Mouse (Mus musculus): ENCODE results near the gene Amn. TPM values are rescaled to one million over a fixed set of nuclear protein-coding genes. Genes with fewer than 3 reads are reported as not detected.

Amn gene
- polyA plus RNA-seq, 1 experiment from 2014 or later = 16.3 TPM

DNA sequence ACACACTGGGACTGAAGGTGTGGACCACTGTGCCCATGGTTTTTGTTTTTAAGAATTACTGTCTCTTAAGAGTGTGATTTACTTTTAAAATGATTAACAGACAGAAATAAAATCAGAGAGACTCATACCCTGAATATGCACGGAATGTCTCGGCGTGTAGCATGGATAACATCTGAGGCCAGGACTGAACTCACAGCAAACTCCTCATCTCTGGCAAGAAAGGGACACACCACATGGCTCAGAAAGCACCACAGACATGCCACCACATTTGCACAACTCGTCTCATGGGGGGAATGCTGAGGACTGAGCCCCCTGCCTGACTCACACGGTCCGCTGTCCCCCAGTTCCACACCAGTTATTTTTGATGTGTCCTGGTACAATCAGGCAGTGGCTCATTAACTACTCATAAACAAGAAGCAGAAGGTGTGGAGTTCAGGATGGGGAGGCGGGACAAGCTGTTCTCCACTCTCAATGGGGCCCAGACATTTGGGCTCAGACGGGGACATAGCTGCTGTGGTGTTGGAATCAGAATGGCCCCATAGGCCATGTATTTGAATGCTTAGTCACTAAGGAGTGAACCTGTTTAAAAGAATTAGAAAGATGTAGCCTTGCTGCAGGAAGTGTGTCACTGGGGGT, 32.9 kb downstream of the Amn start:
- H3K4me1 ChIP-seq (ENCODE audit: control insufficient read depth, insufficient read depth, low read length) = no peaks in the 10 kb centered on the region
- no peak overlapping the region for H3K4me3 ChIP-seq (replicated peaks; ENCODE audit: low read length)
- H3K4me2 ChIP-seq (ENCODE audit: low read depth, low read length) = no peak overlapping the region
- ATAC-seq (ENCODE audit: insufficient read depth, low FRiP score) = no peak
- H3K36me3 ChIP-seq (ENCODE audit: control insufficient read depth, insufficient read depth, low read length) = peaks cover 38% of the 10 kb centered on the region
- no peaks in the 10 kb centered on the region for H3K9me3 ChIP-seq (replicated peaks; ENCODE audit: control insufficient read depth, low read length)
- 92% methylated on average over 8 of the region's 8 CpGs for WGBS
- H3K9ac ChIP-seq (ENCODE audit: low read length) = no peak overlapping the region
- H3K27ac ChIP-seq (ENCODE audit: low read length) = no peak overlapping the region
- no peaks in the 10 kb centered on the region for H3K27me3 ChIP-seq (ENCODE audit: control insufficient read depth, insufficient read depth, low read length)

DNA sequence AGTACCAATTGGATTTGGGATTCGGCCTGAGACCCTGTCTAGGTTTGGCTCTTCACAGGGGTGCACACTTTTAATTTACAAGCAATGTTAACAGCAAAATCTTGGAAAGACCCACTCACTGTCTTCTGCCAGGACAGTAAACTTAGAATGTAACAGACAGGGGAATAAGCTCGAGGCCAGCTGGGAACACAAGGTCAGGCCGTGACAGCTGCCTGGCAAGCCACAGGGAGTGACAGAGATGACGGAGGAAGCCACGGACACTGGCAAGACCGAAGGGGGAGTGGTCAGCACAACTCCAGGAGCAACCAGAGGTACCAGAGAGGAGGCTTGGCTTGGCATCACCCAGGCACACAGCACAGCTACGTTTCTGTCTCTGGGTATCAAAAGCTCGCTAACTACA, 35.9 kb downstream of the Amn start:
- peaks cover 26% of the 10 kb centered on the region for H3K36me3 ChIP-seq (ENCODE audit: control insufficient read depth, insufficient read depth, low read length)

DNA sequence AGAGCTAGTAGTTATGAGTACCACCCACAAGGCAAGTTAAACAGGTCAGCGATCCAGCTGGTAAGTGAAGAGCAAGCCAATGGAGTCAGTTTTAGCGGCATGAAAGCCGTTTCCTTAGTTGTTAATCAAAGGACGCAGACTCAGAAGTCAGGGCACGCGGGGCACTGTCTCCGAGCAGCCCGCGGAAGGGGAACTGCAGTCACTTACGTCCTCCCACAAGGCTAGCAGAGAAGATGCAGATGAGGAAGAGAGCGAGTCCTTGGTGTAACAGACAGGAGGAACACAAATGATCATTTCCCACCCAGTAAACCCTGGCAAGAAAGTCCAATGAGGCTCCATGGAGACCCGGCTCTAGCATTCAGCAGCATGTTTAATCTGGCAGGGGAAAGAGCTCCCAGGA, 38.4 kb downstream of the Amn start:
- Histone ChIP-seq H3K4me2 (ENCODE audit: low read depth, low read length) (no peak overlapping the region), H3K9ac (ENCODE audit: low read length) (no peak overlapping the region), H3K27ac (ENCODE audit: low read length) (no peak overlapping the region), H3K27me3 (ENCODE audit: control insufficient read depth, insufficient read depth, low read length) (no peaks in the 10 kb centered on the region), H3K36me3 (ENCODE audit: control insufficient read depth, insufficient read depth, low read length) (peaks cover 35% of the 10 kb centered on the region), H3K9me3 (replicated peaks; ENCODE audit: control insufficient read depth, low read length) (no peaks in the 10 kb centered on the region), H3K4me1 (ENCODE audit: control insufficient read depth, insufficient read depth, low read length) (no peaks in the 10 kb centered on the region), H3K4me3 (replicated peaks; ENCODE audit: low read length) (no peak overlapping the region)
- ATAC-seq (ENCODE audit: insufficient read depth, low FRiP score) = no peak
- WGBS = 83% methylated on average over 12 of the region's 12 CpGs

More for the DNA sequence above, 35.9 kb downstream of the Amn start:
- Histone ChIP-seq H3K9ac (ENCODE audit: low read length) (no peak overlapping the region), H3K9me3 (replicated peaks; ENCODE audit: control insufficient read depth, low read length) (no peaks in the 10 kb centered on the region), H3K4me2 (ENCODE audit: low read depth, low read length) (no peak overlapping the region), H3K4me1 (ENCODE audit: control insufficient read depth, insufficient read depth, low read length) (no peaks in the 10 kb centered on the region), H3K27ac (ENCODE audit: low read length) (no peak overlapping the region), H3K4me3 (replicated peaks; ENCODE audit: low read length) (no peak overlapping the region), H3K27me3 (ENCODE audit: control insufficient read depth, insufficient read depth, low read length) (no peaks in the 10 kb centered on the region)
- 82% methylated on average over 8 of the region's 8 CpGs for WGBS
- no peak for ATAC-seq (ENCODE audit: insufficient read depth, low FRiP score)

DNA sequence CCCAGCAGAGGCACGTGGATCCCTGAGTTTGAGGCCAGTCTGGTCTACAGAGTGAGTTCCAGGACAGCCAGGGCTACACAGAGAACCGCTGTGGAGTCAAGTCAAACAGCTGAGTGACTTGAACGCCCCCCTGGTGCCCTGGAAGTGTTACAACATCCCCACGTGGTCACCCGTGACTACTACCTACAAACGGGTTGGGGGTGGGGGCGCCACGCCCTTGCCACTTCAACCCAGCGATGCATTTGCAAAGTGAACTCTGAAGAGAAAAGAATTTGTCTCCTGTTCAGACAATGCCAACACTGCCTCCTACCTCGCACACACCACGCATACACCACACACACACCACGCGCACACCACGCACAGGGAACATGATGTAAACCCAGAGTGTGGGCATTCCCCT, 39.0 kb downstream of the Amn start:
- H3K36me3 ChIP-seq (ENCODE audit: control insufficient read depth, insufficient read depth, low read length) = peaks cover 39% of the 10 kb centered on the region
- no peaks in the 10 kb centered on the region for H3K27me3 ChIP-seq (ENCODE audit: control insufficient read depth, insufficient read depth, low read length)
- no peak overlapping the region for H3K4me3 ChIP-seq (replicated peaks; ENCODE audit: low read length)
- no peak for ATAC-seq (ENCODE audit: insufficient read depth, low FRiP score)
- no peak overlapping the region for H3K4me2 ChIP-seq (ENCODE audit: low read depth, low read length)
- H3K4me1 ChIP-seq (ENCODE audit: control insufficient read depth, insufficient read depth, low read length) = no peaks in the 10 kb centered on the region
- WGBS = 81% methylated on average over 14 of the region's 14 CpGs
- H3K9ac ChIP-seq (ENCODE audit: low read length) = no peak overlapping the region
- no peaks in the 10 kb centered on the region for H3K9me3 ChIP-seq (replicated peaks; ENCODE audit: control insufficient read depth, low read length)
- no peak overlapping the region for H3K27ac ChIP-seq (ENCODE audit: low read length)

DNA sequence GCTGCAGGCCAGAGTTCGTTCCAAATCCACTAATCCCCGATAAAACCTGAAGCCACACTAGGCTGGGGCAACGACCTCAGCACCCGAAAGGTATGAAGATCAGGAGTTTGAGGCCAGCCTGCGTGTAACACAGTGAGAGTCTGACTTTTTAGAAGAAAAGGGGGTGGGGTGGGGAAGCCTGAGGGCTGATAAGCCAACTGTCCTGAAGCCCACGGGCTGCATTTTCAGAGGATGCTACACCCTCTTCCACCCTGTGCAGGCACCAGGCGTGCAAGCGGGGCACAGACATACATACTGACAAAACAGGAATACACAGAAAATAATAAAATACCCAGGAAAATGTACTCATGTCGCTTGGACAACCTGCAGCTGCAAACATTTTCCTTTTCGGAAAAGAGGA, 40.9 kb downstream of the Amn start:
- no peak overlapping the region for H3K4me3 ChIP-seq (replicated peaks; ENCODE audit: low read length)
- H3K4me1 ChIP-seq (ENCODE audit: control insufficient read depth, insufficient read depth, low read length) = no peaks in the 10 kb centered on the region
- ATAC-seq (ENCODE audit: insufficient read depth, low FRiP score) = no peak
- H3K36me3 ChIP-seq (ENCODE audit: control insufficient read depth, insufficient read depth, low read length) = peaks cover 52% of the 10 kb centered on the region
- no peak overlapping the region for H3K4me2 ChIP-seq (ENCODE audit: low read depth, low read length)
- WGBS = 89% methylated on average over 10 of the region's 10 CpGs
- H3K9ac ChIP-seq (ENCODE audit: low read length) = no peak overlapping the region
- H3K9me3 ChIP-seq (replicated peaks; ENCODE audit: control insufficient read depth, low read length) = no peaks in the 10 kb centered on the region
- no peak overlapping the region for H3K27ac ChIP-seq (ENCODE audit: low read length)
- no peaks in the 10 kb centered on the region for H3K27me3 ChIP-seq (ENCODE audit: control insufficient read depth, insufficient read depth, low read length)

DNA sequence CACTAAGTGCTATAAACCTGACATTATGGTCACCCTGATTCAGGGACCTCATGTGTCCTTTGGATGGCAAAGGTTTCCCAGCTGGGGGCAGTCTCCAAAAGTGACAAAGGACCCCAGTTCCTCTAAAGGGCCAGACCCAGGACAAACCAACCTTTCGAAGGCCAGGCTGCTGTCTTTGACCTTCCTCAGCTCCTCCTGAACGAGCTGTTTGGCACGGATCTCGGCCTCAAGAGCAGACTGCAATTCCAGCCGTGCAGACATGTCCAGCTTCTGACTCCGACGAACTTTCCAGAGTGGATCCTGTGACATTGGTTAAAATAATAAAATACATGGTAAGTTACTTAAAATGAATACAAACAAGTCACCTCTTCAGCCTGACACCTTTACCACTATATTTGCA, 43.4 kb downstream of the Amn start:
- WGBS = 93% methylated on average over 7 of the region's 7 CpGs
- H3K4me2 ChIP-seq (ENCODE audit: low read depth, low read length) = no peak overlapping the region
- H3K4me1 ChIP-seq (ENCODE audit: control insufficient read depth, insufficient read depth, low read length) = no peaks in the 10 kb centered on the region
- no peak overlapping the region for H3K27ac ChIP-seq (ENCODE audit: low read length)
- no peaks in the 10 kb centered on the region for H3K27me3 ChIP-seq (ENCODE audit: control insufficient read depth, insufficient read depth, low read length)
- no peak for ATAC-seq (ENCODE audit: insufficient read depth, low FRiP score)
- no peak overlapping the region for H3K9ac ChIP-seq (ENCODE audit: low read length)
- H3K36me3 ChIP-seq (ENCODE audit: control insufficient read depth, insufficient read depth, low read length) = peaks cover 67% of the 10 kb centered on the region
- H3K9me3 ChIP-seq (replicated peaks; ENCODE audit: control insufficient read depth, low read length) = no peaks in the 10 kb centered on the region
- H3K4me3 ChIP-seq (replicated peaks; ENCODE audit: low read length) = no peak overlapping the region

DNA sequence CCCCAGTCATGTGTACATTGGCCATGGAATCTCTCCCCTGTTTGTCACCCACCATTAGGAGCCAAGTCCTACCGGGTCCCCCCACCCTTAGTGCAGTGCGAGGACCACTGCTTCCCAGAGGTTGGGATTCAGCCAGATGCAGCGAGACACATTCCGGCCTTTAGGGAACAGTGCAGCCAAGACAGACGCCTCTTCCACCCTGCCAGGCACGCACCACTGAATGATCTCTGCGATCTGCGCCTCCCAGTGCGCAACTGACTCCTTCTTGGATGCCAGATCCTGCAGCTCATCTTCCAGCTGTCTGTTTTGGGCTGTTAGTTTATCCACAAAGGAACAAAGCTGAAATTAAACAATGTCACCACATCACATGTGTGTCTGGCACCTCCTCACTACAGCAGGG, 46.8 kb downstream of the Amn start:
- Histone ChIP-seq H3K4me3 (replicated peaks; ENCODE audit: low read length) (no peak overlapping the region), H3K9me3 (replicated peaks; ENCODE audit: control insufficient read depth, low read length) (no peaks in the 10 kb centered on the region), H3K9ac (ENCODE audit: low read length) (no peak overlapping the region), H3K36me3 (ENCODE audit: control insufficient read depth, insufficient read depth, low read length) (peaks cover 59% of the 10 kb centered on the region), H3K27ac (ENCODE audit: low read length) (no peak overlapping the region), H3K27me3 (ENCODE audit: control insufficient read depth, insufficient read depth, low read length) (no peaks in the 10 kb centered on the region), H3K4me1 (ENCODE audit: control insufficient read depth, insufficient read depth, low read length) (no peaks in the 10 kb centered on the region), H3K4me2 (ENCODE audit: low read depth, low read length) (no peak overlapping the region)
- ATAC-seq (ENCODE audit: insufficient read depth, low FRiP score) = no peak
- WGBS = 93% methylated on average over 9 of the region's 9 CpGs

DNA sequence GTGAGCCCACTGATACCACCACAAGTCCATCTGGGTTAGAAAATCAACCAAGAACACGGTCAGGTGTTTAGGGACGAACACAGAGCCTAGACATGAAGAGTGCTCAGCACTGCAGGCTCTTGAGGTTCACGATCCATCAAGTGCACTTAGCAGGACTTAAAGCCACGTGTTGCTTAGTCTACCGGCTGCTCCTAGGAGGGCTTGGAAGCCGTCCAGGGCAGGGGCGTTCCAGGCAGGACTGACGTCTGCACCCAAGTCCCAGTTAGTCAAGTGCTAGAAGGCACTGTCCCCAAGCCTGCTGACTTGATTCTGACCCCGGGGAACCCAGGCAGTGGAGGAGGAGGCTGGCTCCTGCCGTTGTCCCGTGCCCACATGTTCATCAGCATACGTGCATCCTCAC, 49.7 kb downstream of the Amn start:
- WGBS = 74% methylated on average over 12 of the region's 12 CpGs
- H3K4me1 ChIP-seq (ENCODE audit: control insufficient read depth, insufficient read depth, low read length) = no peaks in the 10 kb centered on the region
- no peak overlapping the region for H3K4me3 ChIP-seq (replicated peaks; ENCODE audit: low read length)
- H3K9ac ChIP-seq (ENCODE audit: low read length) = no peak overlapping the region
- H3K9me3 ChIP-seq (replicated peaks; ENCODE audit: control insufficient read depth, low read length) = no peaks in the 10 kb centered on the region
- no peak overlapping the region for H3K27ac ChIP-seq (ENCODE audit: low read length)
- H3K36me3 ChIP-seq (ENCODE audit: control insufficient read depth, insufficient read depth, low read length) = peaks cover 54% of the 10 kb centered on the region
- ATAC-seq (ENCODE audit: insufficient read depth, low FRiP score) = no peak
- H3K4me2 ChIP-seq (ENCODE audit: low read depth, low read length) = no peak overlapping the region
- H3K27me3 ChIP-seq (ENCODE audit: control insufficient read depth, insufficient read depth, low read length) = no peaks in the 10 kb centered on the region

DNA sequence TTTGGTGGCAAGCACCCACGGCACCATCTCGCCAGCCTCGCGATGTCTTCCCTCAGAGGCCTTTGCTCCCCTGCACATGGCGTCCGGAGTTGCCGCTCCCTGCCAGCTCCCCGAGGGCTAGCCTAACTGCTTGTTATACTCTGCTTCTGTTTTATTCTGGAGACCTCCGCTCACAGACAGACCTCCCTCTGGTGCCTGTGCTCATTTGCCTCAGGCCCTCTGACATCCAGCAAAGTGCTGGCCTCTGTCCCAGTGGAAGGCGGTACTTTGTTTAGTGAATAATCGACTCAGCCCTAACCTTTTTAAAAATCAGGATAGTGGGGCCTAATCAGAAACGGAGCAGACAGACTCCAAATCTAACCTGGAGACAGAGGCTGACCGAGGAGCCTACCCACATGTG, 50.9 kb downstream of the Amn start:
- Histone ChIP-seq H3K9me3 (replicated peaks; ENCODE audit: control insufficient read depth, low read length) (no peaks in the 10 kb centered on the region), H3K36me3 (ENCODE audit: control insufficient read depth, insufficient read depth, low read length) (peaks cover 47% of the 10 kb centered on the region), H3K4me2 (ENCODE audit: low read depth, low read length) (no peak overlapping the region), H3K4me3 (replicated peaks; ENCODE audit: low read length) (no peak overlapping the region), H3K27me3 (ENCODE audit: control insufficient read depth, insufficient read depth, low read length) (no peaks in the 10 kb centered on the region), H3K27ac (ENCODE audit: low read length) (no peak overlapping the region), H3K4me1 (ENCODE audit: control insufficient read depth, insufficient read depth, low read length) (no peaks in the 10 kb centered on the region), H3K9ac (ENCODE audit: low read length) (no peak overlapping the region)
- ATAC-seq (ENCODE audit: insufficient read depth, low FRiP score) = no peak
- WGBS = 88% methylated on average over 13 of the region's 13 CpGs

DNA sequence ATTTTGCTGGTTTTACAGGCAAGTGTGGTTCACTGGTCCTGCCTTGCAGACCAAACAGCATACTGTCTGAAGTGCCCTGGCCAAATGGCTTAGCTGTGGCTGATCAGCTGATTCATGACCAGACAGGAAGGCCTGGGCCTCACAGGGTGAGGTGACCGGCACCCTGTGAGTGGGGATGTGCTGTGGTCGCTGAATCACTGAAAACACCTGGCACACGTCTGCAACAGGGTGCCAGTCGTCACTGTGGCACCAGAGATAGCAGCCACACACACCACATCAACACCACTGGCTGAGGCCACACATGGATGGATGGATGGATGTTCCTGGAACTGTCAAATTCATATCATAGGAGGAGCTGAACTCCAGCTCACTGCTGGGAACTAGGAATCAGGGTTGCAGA, 52.5 kb downstream of the Amn start:
- Histone ChIP-seq H3K27ac (ENCODE audit: low read length) (no peak overlapping the region), H3K4me1 (ENCODE audit: control insufficient read depth, insufficient read depth, low read length) (no peaks in the 10 kb centered on the region), H3K27me3 (ENCODE audit: control insufficient read depth, insufficient read depth, low read length) (no peaks in the 10 kb centered on the region), H3K4me2 (ENCODE audit: low read depth, low read length) (no peak overlapping the region), H3K4me3 (replicated peaks; ENCODE audit: low read length) (no peak overlapping the region), H3K9ac (ENCODE audit: low read length) (no peak overlapping the region), H3K9me3 (replicated peaks; ENCODE audit: control insufficient read depth, low read length) (no peaks in the 10 kb centered on the region), H3K36me3 (ENCODE audit: control insufficient read depth, insufficient read depth, low read length) (peaks cover 34% of the 10 kb centered on the region)
- 85% methylated on average over 4 of the region's 4 CpGs for WGBS
- no peak for ATAC-seq (ENCODE audit: insufficient read depth, low FRiP score)
